Mouse (Mus musculus) kidney, embryonic 15.5 days (tissue): ENCODE results near the gene Cldn5. TPM values are rescaled to one million over a fixed set of nuclear protein-coding genes. Genes with fewer than 3 reads are reported as not detected.

ENCODE experiments used
- ATAC-seq: fragments of 200-750 bp; cut with Nextera tagmentation; replicated peaks from 2 replicates; pipeline ENCODE4 v1.8.0; 2017; ENCODE audit warnings: moderate TSS enrichment; ENCODE audit not compliant: low FRiP score
- H3K27ac ChIP-seq: fragments of 300-500 bp; sonication (generic); 2 replicates; pipeline ENCODE4 v1.5.1; 2015; ENCODE audit warnings: mild to moderate bottlenecking, inconsistent platforms
- H3K27me3 ChIP-seq: fragments of 300-500 bp; sonication (generic); 2 replicates; pipeline ENCODE4 v1.6.1; 2015; ENCODE audit warnings: inconsistent platforms
- H3K36me3 ChIP-seq: fragments of 300-500 bp; sonication (generic); 2 replicates; pipeline ENCODE4 v1.6.1; 2015; ENCODE audit warnings: inconsistent platforms
- H3K4me1 ChIP-seq: fragments of 300-500 bp; sonication (generic); 2 replicates; pipeline ENCODE4 v1.6.1; 2015; ENCODE audit warnings: inconsistent platforms
- H3K4me2 ChIP-seq: fragments of 300-500 bp; sonication (generic); 2 replicates; pipeline ENCODE4 v1.6.1; 2015; ENCODE audit warnings: moderate library complexity, mild to moderate bottlenecking, inconsistent platforms
- H3K4me3 ChIP-seq: fragments of 300-500 bp; sonication (generic); replicated peaks from 2 replicates; pipeline ENCODE4 v1.5.1; 2015; ENCODE audit warnings: mild to moderate bottlenecking, inconsistent platforms
- H3K9ac ChIP-seq: fragments of 300-500 bp; sonication (generic); 2 replicates; pipeline ENCODE4 v1.6.1; 2015; ENCODE audit warnings: mild to moderate bottlenecking, inconsistent platforms
- H3K9me3 ChIP-seq: fragments of 300-500 bp; sonication (generic); replicated peaks from 2 replicates; pipeline ENCODE4 v1.6.1; 2016; ENCODE audit warnings: inconsistent platforms
- WGBS: fragments of 180-500 bp; shearing (Covaris S2); methylation state at CpG from one replicate; pipeline ENCODE4 v1.1.7; 2015; ENCODE audit warnings: mixed read lengths; 5-methylcytosine and 5-hydroxymethylcytosine counted together
- polyA plus RNA-seq: library from polyadenylated mRNA; unstranded; fragments of >200 nt; fragmentation: Nextera tagmentation; extraction: Ambion mirVana; gene quantifications from 2 replicates; pipeline ENCODE4 v1.2.1, GENCODE M21; 2015

The Cldn5 gene
- polyA plus RNA-seq: 93.2 and 99.2 TPM in 2 replicates

DNA sequence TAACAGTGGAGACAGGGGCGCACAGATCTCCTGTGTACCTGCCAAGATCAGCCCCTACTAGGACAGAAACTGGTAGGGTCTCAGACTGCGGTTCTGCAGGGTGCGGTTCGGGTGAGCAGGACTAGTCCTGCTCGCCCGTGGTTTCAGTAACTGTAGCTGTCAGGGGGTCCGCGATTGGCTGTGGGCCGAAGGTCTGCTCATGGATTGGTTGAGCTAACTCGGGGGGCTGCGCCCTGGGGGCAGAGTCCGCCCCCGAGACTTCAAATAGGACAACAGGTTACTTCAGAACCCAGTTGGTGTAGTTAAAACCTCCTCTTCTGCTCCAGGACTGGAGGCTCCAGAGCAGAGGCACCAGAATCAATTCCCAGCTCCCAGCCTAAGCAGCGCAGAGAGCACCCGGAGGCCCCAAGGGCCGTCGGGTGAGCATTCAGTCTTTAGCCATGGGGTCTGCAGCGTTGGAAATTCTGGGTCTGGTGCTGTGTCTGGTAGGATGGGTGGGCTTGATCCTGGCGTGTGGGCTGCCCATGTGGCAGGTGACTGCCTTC is at the start of gene Cldn5:
Gene Cldn5 (plus strand): TSS at position 292 of the 545 bp plus-strand sequence.
- WGBS: 5% methylated on average over 19 of the region's 19 CpGs
- Histone ChIP-seq H3K4me2 (peak within 1 kb of the TSS; percentile 71), H3K36me3 (peaks cover 9% of the 10 kb centered on the region), H3K9ac (peak within 1 kb of the TSS; percentile 53), H3K4me1 (peaks cover 48% of the 10 kb centered on the region), H3K4me3 (peak within 1 kb of the TSS; percentile 50), H3K27ac (peak within 1 kb of the TSS; percentile 72), H3K27me3 (peaks cover 46% of the 10 kb centered on the region), H3K9me3 (no peaks in the 10 kb centered on the region)
- ATAC-seq: peak; percentile 84

GRCm38 (mm10) chr16:18727536-18728499 is 48.8 kb upstream of the Cldn5 start:
- ATAC-seq: no peak
- Histone ChIP-seq H3K4me1 (no peaks in the 10 kb centered on the region), H3K9me3 (no peaks in the 10 kb centered on the region), H3K4me3 (no peak overlapping the region), H3K27me3 (no peaks in the 10 kb centered on the region), H3K9ac (no peak overlapping the region), H3K36me3 (no peaks in the 10 kb centered on the region), H3K27ac (0 out of 2 replicates have a peak overlapping the region, but pooled peaks have one; percentile 51), H3K4me2 (no peak overlapping the region)
- 56% methylated on average over 10 of the region's 10 CpGs for WGBS

DNA sequence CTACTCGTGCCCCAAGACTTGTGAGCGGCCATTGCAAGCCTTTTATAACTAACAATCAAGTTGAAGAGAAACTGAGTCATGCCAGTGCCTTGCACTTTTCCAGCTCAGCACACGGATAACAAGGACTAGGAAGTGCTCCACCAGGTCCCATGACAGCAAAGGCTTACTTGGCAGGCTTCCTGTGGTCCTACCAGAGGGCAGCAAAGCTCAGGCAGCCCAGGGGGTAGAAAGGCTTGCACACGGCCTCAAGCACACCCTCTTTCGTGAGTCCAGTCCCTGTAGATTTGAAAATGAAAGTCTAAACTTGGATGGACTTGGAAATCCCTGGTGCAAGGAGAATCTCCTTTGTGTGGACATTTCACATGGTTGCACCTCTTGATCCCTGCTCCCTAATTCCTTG is 47.5 kb upstream of the Cldn5 start:
- Histone ChIP-seq H3K9me3 (no peaks in the 10 kb centered on the region), H3K27ac (no peak overlapping the region), H3K27me3 (peaks cover 4% of the 10 kb centered on the region; the same call in 1 of the 2 replicates), H3K9ac (no peak overlapping the region), H3K4me2 (no peak overlapping the region), H3K36me3 (no peaks in the 10 kb centered on the region), H3K4me3 (no peak overlapping the region), H3K4me1 (peaks cover 5% of the 10 kb centered on the region)
- WGBS: 71% methylated on average over 5 of the region's 5 CpGs
- no peak for ATAC-seq

- Histone ChIP-seq H3K27me3 (peaks cover 4% of the 10 kb centered on the region; the same call in 1 of the 2 replicates), H3K36me3 (no peaks in the 10 kb centered on the region), H3K9me3 (no peaks in the 10 kb centered on the region), H3K27ac (no peak overlapping the region), H3K4me2 (no peak overlapping the region), H3K4me3 (no peak overlapping the region), H3K9ac (no peak overlapping the region), H3K4me1 (peaks cover 5% of the 10 kb centered on the region)
- 68% methylated on average over 3 of the region's 3 CpGs for WGBS
- no peak for ATAC-seq
These were observed 46.0 kb upstream of the Cldn5 start for GRCm38 (mm10) chr16:18730640-18731039.

DNA sequence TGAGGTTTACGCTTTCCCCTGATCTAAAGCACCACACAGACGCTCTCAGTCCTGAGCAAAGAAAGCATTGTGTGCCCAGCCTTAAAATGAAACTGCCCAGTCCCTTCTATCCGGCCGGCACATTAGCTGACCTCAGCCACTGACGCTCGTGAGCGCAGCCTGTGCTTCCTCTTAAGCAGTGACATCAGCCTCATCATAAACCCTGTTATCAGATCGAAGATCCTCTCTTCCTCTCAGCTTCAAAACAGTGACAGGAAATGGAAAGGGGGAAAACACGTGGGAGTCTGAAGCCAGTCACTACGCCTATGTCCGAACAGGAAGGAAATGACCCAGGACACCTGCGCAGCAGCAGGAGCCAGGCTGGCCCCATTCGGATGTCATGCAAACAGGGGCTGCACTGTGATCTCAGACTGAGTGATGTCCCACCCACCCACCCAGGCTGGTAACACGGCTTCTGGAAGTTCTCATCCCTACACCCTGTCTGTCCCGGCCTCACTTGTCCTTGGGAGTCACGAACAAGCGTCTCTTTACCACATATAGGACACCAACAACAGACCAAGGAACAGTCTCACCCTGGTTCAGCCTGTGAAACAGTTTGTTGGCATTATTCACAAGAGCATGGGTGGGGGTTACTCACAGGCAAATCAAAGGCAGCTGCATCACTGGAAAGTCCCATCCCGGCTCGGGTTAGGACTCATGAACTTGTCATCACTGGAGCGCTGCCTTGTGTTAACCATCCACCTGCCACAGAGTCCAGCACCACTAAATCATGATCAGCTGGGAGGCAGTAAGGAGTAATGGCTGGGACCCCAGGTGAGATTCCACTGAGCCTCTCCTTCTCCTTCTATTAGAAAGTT is 43.3 kb upstream of the Cldn5 start:
- H3K4me1 ChIP-seq: peaks cover 5% of the 10 kb centered on the region
- peak overlapping the region; percentile 15; the same call in 1 of the 2 replicates for H3K4me3 ChIP-seq
- H3K36me3 ChIP-seq: no peaks in the 10 kb centered on the region
- ATAC-seq: peak; percentile 61
- 43% methylated on average over 20 of the region's 20 CpGs for whole genome bisulfite sequencing
- H3K27me3 ChIP-seq: peaks cover 4% of the 10 kb centered on the region; the same call in 1 of the 2 replicates
- H3K9ac ChIP-seq: no peak overlapping the region
- peak overlapping the region; percentile 40 for H3K4me2 ChIP-seq
- no peaks in the 10 kb centered on the region for H3K9me3 ChIP-seq
- peak overlapping the region; percentile 37; the same call in 1 of the 2 replicates for H3K27ac ChIP-seq

- H3K4me3 ChIP-seq: no peak overlapping the region
- H3K4me2 ChIP-seq: no peak overlapping the region
- H3K36me3 ChIP-seq: no peaks in the 10 kb centered on the region
- H3K27me3 ChIP-seq: peaks cover 4% of the 10 kb centered on the region; the same call in 1 of the 2 replicates
- no peak overlapping the region for H3K27ac ChIP-seq
- H3K9ac ChIP-seq: no peak overlapping the region
- no peak for ATAC-seq
- peaks cover under 1% of the 10 kb centered on the region; the same call in 1 of the 2 replicates for H3K4me1 ChIP-seq
- H3K9me3 ChIP-seq: no peaks in the 10 kb centered on the region
These were observed 38.3 kb upstream of the Cldn5 start for GRCm38 (mm10) chr16:18738303-18738702.

- Histone ChIP-seq H3K4me1 (no peaks in the 10 kb centered on the region), H3K4me2 (no peak overlapping the region), H3K9ac (no peak overlapping the region), H3K36me3 (no peaks in the 10 kb centered on the region), H3K4me3 (no peak overlapping the region), H3K27me3 (no peaks in the 10 kb centered on the region), H3K27ac (no peak overlapping the region), H3K9me3 (no peaks in the 10 kb centered on the region)
- no peak for ATAC-seq
- WGBS: 68% methylated on average over 20 of the region's 20 CpGs
These were observed 30.2 kb upstream of the Cldn5 start for GRCm38 (mm10) chr16:18746268-18747122.

DNA sequence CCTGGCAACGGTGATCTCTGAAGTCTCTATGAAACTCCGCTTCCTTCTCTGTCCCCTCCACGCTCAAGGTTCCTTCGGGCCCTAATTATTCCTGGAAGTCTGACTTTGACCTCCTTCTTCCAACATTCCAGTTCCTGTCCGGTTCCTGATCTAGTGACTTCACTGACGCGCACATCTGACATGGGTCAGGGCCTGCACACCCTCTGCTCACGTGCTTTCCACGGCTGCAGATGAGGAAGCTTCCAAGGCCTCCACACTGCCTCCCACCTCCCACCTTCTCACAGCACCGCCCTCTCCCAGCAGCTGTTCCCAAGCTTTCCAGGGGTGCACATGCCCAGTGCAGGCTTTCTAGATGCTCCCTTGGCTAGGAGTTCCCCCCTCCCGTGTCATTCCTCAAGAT is 25.5 kb upstream of the Cldn5 start:
- Histone ChIP-seq H3K27ac (no peak overlapping the region), H3K4me2 (no peak overlapping the region), H3K4me1 (no peaks in the 10 kb centered on the region), H3K4me3 (no peak overlapping the region), H3K9ac (no peak overlapping the region), H3K36me3 (no peaks in the 10 kb centered on the region), H3K9me3 (no peaks in the 10 kb centered on the region), H3K27me3 (no peaks in the 10 kb centered on the region)
- peak; percentile 54; the same call in 1 of the 2 replicates for ATAC-seq
- WGBS: 58% methylated on average over 11 of the region's 11 CpGs

DNA sequence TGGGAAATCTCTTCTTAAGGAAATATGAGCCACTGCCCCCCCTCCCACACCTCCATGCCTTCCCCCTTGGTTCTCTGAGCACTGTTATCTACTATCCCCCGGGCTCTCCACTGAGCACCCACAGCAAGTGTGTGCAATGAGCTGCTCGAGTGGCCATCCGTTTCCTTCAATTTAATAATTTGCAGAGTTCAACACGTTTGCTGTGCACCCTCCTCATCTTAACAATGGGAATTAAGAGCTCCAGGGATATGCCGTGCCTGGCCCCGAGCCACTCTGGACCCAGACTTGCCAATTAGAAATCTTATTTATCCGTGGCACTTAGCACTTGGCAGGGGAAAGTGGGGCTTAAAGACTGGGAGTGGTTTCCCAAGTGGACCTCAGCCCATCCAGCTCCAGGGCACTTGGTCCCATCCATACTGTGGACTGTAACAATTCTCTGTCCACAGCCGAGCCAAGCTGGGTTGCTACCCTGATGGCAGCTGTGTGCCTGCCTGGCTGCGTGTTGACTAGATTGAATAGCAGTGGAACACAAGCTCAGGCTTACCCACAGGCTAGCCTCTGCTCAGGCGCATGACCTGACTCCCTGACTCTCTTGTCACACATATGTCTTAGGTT is 24.7 kb upstream of the Cldn5 start:
- 74% methylated on average over 10 of the region's 10 CpGs for WGBS
- H3K9ac ChIP-seq: no peak overlapping the region
- H3K36me3 ChIP-seq: no peaks in the 10 kb centered on the region
- no peaks in the 10 kb centered on the region for H3K9me3 ChIP-seq
- ATAC-seq: peak; percentile 67
- no peaks in the 10 kb centered on the region for H3K4me1 ChIP-seq
- no peak overlapping the region for H3K27ac ChIP-seq
- no peaks in the 10 kb centered on the region for H3K27me3 ChIP-seq
- no peak overlapping the region for H3K4me2 ChIP-seq
- H3K4me3 ChIP-seq: no peak overlapping the region

- 91% methylated on average over 4 of the region's 4 CpGs for WGBS
- no peak overlapping the region for H3K27ac ChIP-seq
- no peak for ATAC-seq
These were observed 14.9 kb upstream of the Cldn5 start for GRCm38 (mm10) chr16:18761734-18762133.

More at GRCm38 (mm10) chr16:18761734-18762133, 14.9 kb upstream of the Cldn5 start:
- no peaks in the 10 kb centered on the region for H3K36me3 ChIP-seq
- H3K9ac ChIP-seq: no peak overlapping the region
- no peak overlapping the region for H3K4me2 ChIP-seq
- H3K9me3 ChIP-seq: no peaks in the 10 kb centered on the region
- H3K27me3 ChIP-seq: no peaks in the 10 kb centered on the region
- H3K4me1 ChIP-seq: no peaks in the 10 kb centered on the region
- no peak overlapping the region for H3K4me3 ChIP-seq
